Mouse (Mus musculus): ENCODE measurements around the gene Pacrg. TPM values are rescaled to one million over a fixed set of nuclear protein-coding genes. Genes with fewer than 3 reads are reported as not detected.

The Pacrg gene
- total and polyA plus RNA-seq, 3 experiments, result 0.11 TPM; not detected in 2

DNA sequence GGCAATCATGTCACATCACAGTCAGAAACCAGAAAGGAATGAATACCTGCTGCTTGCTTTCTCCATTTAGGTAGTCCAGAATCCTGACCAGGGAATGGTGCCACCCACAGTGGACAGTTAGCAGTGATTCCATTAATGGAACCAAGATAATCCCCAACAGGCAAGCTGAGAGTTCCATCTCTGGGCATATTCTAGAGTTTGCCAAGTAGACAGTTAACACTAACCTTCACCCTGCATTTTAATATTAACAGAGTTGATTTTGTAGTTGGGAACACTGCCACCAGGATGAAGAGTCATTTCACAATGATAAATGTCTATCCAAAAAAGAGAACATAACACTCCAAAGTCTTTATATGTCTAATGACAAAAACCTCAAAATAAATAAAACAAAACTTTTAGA is 144.7 kb downstream of the Pacrg start:
- no peak for DNase-seq (ENCODE audit: low spot score)
- no peaks in the 10 kb centered on the region for H3K9me3 ChIP-seq (replicated peaks)
- peaks cover 3% of the 10 kb centered on the region; the same call in 1 of the 2 replicates for H3K27me3 ChIP-seq (ENCODE audit: insufficient read depth, low read length)
- H3K4me1 ChIP-seq (ENCODE audit: insufficient read depth, low read depth, low read length), result no peaks in the 10 kb centered on the region
- H3K4me3 ChIP-seq (ENCODE audit: low read depth, low read length), result no peak overlapping the region
- no peaks in the 10 kb centered on the region for H3K36me3 ChIP-seq (replicated peaks)
- no peak for ATAC-seq (ENCODE audit: extremely low read depth, insufficient number of reproducible peaks, low FRiP score, poor library complexity, severe bottlenecking)
- no peak for TF ChIP-seq CTCF (IDR thresholded peaks at IDR 0.05; ENCODE audit: low read depth, low read length)
- no peak for TF ChIP-seq GATA2 (IDR thresholded peaks at IDR 0.05; ENCODE audit: borderline replicate concordance, low read depth, low read length)
- TF ChIP-seq POLR2AphosphoS5 (IDR thresholded peaks at IDR 0.05; ENCODE audit: insufficient replicate concordance, low read depth, low read length), result no peak
- no peak for TF ChIP-seq GATA1 (IDR thresholded peaks at IDR 0.05; ENCODE audit: borderline replicate concordance, low read length)
- TF ChIP-seq TAL1 (conservative IDR thresholded peaks at IDR 0.05; ENCODE audit: low read depth, low read length), result no peak

GRCm38 (mm10) chr17:10677098-10677497 is 163.0 kb downstream of the Pacrg start:
- Histone ChIP-seq H3K4me3 (ENCODE audit: low read depth, low read length) (no peak overlapping the region), H3K27me3 (ENCODE audit: insufficient read depth, low read length) (peaks cover 4% of the 10 kb centered on the region; the same call in 1 of the 2 replicates), H3K9me3 (replicated peaks) (no peaks in the 10 kb centered on the region), H3K36me3 (replicated peaks) (no peaks in the 10 kb centered on the region), H3K4me1 (ENCODE audit: insufficient read depth, low read depth, low read length) (no peaks in the 10 kb centered on the region)
- ATAC-seq (ENCODE audit: extremely low read depth, insufficient number of reproducible peaks, low FRiP score, poor library complexity, severe bottlenecking) (no peak), DNase-seq (ENCODE audit: low spot score) (no peak)
- no peak for TF ChIP-seq GATA1 (IDR thresholded peaks at IDR 0.05; ENCODE audit: borderline replicate concordance, low read length)
- no peak for TF ChIP-seq CTCF (IDR thresholded peaks at IDR 0.05; ENCODE audit: low read depth, low read length)
- no peak for TF ChIP-seq GATA2 (IDR thresholded peaks at IDR 0.05; ENCODE audit: borderline replicate concordance, low read depth, low read length)
- no peak for TF ChIP-seq TAL1 (conservative IDR thresholded peaks at IDR 0.05; ENCODE audit: low read depth, low read length)
- TF ChIP-seq POLR2AphosphoS5 (IDR thresholded peaks at IDR 0.05; ENCODE audit: insufficient replicate concordance, low read depth, low read length), result no peak

DNA sequence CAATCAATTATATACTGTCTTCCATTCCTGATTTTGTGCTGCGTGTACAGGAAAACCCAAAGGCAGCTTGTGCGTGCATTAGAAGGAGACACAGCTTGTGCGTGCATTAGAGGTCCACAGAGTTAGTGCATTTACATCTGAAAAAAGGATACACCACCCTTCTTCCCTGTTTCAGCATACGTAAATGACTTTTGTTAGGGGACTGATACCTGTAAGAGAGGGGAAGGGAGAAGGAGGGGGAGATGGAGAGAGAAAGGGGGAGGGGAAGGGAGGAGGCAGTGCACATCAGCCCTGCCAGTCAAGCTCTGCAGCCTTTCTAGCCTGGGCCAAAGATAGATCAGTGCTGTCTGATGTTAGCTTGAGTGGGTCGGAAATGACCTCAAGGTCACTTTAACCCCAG is 164.6 kb downstream of the Pacrg start:
- H3K36me3 ChIP-seq (replicated peaks), result no peaks in the 10 kb centered on the region
- peaks cover 4% of the 10 kb centered on the region; the same call in 1 of the 2 replicates for H3K27me3 ChIP-seq (ENCODE audit: insufficient read depth, low read length)
- H3K4me3 ChIP-seq (ENCODE audit: low read depth, low read length), result no peak overlapping the region
- ATAC-seq (ENCODE audit: extremely low read depth, insufficient number of reproducible peaks, low FRiP score, poor library complexity, severe bottlenecking) (no peak), DNase-seq (ENCODE audit: low spot score) (no peak)
- no peak for TF ChIP-seq TAL1 (conservative IDR thresholded peaks at IDR 0.05; ENCODE audit: low read depth, low read length)
- TF ChIP-seq GATA2 (IDR thresholded peaks at IDR 0.05; ENCODE audit: borderline replicate concordance, low read depth, low read length), result no peak
- no peak for TF ChIP-seq GATA1 (IDR thresholded peaks at IDR 0.05; ENCODE audit: borderline replicate concordance, low read length)
- no peak for TF ChIP-seq POLR2AphosphoS5 (IDR thresholded peaks at IDR 0.05; ENCODE audit: insufficient replicate concordance, low read depth, low read length)
- no peaks in the 10 kb centered on the region for H3K4me1 ChIP-seq (ENCODE audit: insufficient read depth, low read depth, low read length)
- no peaks in the 10 kb centered on the region for H3K9me3 ChIP-seq (replicated peaks)

- DNase-seq (ENCODE audit: low spot score) (no peak), ATAC-seq (ENCODE audit: extremely low read depth, insufficient number of reproducible peaks, low FRiP score, poor library complexity, severe bottlenecking) (no peak)
- Histone ChIP-seq H3K4me3 (ENCODE audit: low read depth, low read length) (no peak overlapping the region), H3K27me3 (ENCODE audit: insufficient read depth, low read length) (peaks cover 6% of the 10 kb centered on the region; the same call in 1 of the 2 replicates), H3K4me1 (ENCODE audit: insufficient read depth, low read depth, low read length) (no peaks in the 10 kb centered on the region), H3K9me3 (replicated peaks) (no peaks in the 10 kb centered on the region), H3K36me3 (replicated peaks) (no peaks in the 10 kb centered on the region)
- TF ChIP-seq GATA1 (IDR thresholded peaks at IDR 0.05; ENCODE audit: borderline replicate concordance, low read length), result no peak
- TF ChIP-seq TAL1 (conservative IDR thresholded peaks at IDR 0.05; ENCODE audit: low read depth, low read length), result no peak
- no peak for TF ChIP-seq POLR2AphosphoS5 (IDR thresholded peaks at IDR 0.05; ENCODE audit: insufficient replicate concordance, low read depth, low read length)
- no peak for TF ChIP-seq CTCF (IDR thresholded peaks at IDR 0.05; ENCODE audit: low read depth, low read length)
- no peak for TF ChIP-seq GATA2 (IDR thresholded peaks at IDR 0.05; ENCODE audit: borderline replicate concordance, low read depth, low read length)
Observed at GRCm38 (mm10) chr17:10675048-10675447, 165.1 kb downstream of the Pacrg start.

GRCm38 (mm10) chr17:10661294-10661693 is 178.8 kb downstream of the Pacrg start:
- Histone ChIP-seq H3K9me3 (replicated peaks) (no peaks in the 10 kb centered on the region), H3K4me3 (ENCODE audit: low read depth, low read length) (no peak overlapping the region), H3K36me3 (replicated peaks) (no peaks in the 10 kb centered on the region), H3K4me1 (ENCODE audit: insufficient read depth, low read depth, low read length) (no peaks in the 10 kb centered on the region), H3K27me3 (ENCODE audit: insufficient read depth, low read length) (0 out of 2 replicates have a peak, but pooled peaks cover 2% of the 10 kb centered on the region)
- TF ChIP-seq POLR2AphosphoS5 (IDR thresholded peaks at IDR 0.05; ENCODE audit: insufficient replicate concordance, low read depth, low read length) (no peak), GATA2 (IDR thresholded peaks at IDR 0.05; ENCODE audit: borderline replicate concordance, low read depth, low read length) (no peak), CTCF (IDR thresholded peaks at IDR 0.05; ENCODE audit: low read depth, low read length) (no peak), GATA1 (IDR thresholded peaks at IDR 0.05; ENCODE audit: borderline replicate concordance, low read length) (no peak), TAL1 (conservative IDR thresholded peaks at IDR 0.05; ENCODE audit: low read depth, low read length) (no peak)
- DNase-seq (ENCODE audit: low spot score) (no peak), ATAC-seq (ENCODE audit: extremely low read depth, insufficient number of reproducible peaks, low FRiP score, poor library complexity, severe bottlenecking) (no peak)

DNA sequence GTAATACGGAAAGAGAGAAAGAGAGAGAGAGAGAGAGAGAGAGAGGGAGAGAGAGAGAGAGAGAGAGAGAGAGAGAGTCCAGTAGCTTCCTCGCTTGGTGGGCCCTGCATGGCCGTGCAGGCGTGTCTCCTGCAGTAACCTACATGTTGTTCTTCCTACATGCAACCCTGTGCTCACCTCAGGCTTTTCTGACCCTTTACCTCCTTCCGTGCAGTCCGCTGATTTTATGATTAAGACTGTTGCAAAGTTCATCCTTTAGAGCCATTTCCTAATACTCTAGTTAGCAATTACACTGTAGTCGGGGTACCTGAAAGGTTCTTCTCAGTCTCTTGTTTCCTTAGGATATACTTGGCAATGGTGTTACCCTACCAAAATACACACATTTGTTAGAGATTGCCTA is 196.5 kb downstream of the Pacrg start:
- DNase-seq (ENCODE audit: low spot score) (no peak), ATAC-seq (ENCODE audit: extremely low read depth, insufficient number of reproducible peaks, low FRiP score, poor library complexity, severe bottlenecking) (no peak)
- H3K36me3 ChIP-seq (replicated peaks), result no peaks in the 10 kb centered on the region
- H3K4me1 ChIP-seq (ENCODE audit: insufficient read depth, low read depth, low read length), result no peaks in the 10 kb centered on the region
- no peaks in the 10 kb centered on the region for H3K27me3 ChIP-seq (ENCODE audit: insufficient read depth, low read length)
- no peak for TF ChIP-seq GATA2 (IDR thresholded peaks at IDR 0.05; ENCODE audit: borderline replicate concordance, low read depth, low read length)
- TF ChIP-seq POLR2AphosphoS5 (IDR thresholded peaks at IDR 0.05; ENCODE audit: insufficient replicate concordance, low read depth, low read length), result no peak
- TF ChIP-seq CTCF (IDR thresholded peaks at IDR 0.05; ENCODE audit: low read depth, low read length), result no peak
- no peak for TF ChIP-seq TAL1 (conservative IDR thresholded peaks at IDR 0.05; ENCODE audit: low read depth, low read length)
- no peak for TF ChIP-seq GATA1 (IDR thresholded peaks at IDR 0.05; ENCODE audit: borderline replicate concordance, low read length)
- no peak overlapping the region for H3K4me3 ChIP-seq (ENCODE audit: low read depth, low read length)
- no peaks in the 10 kb centered on the region for H3K9me3 ChIP-seq (replicated peaks)

Measured in G1E (cell line).